In the genomic region with DNA sequence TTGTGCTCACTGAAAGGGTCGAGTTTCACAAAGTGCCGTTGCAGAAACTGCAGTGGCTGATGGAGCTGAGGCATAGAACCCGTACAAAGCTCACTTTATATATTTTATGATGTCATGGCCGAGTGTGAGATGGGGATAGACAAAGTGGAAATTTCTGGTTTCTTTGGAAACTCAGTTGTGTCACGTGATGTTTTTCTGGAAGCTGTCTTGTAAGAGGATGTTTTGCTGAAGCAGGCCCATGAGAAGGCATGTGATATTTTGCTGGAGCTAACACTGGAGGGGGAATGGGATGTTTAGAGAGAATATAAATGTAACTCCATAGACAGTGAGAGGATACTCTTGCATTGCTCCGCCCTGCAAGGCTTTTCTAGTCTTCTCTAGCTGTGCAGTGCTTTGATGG, we compare ENCODE assay signal across 27 mouse cellular contexts.
"Had no signal": no experiment of that assay in that cellular context is flagged by ENCODE, and none has a peak within 500 bp of the region (broad histone marks: within the 10 kb centered on the region; RNA-seq: fewer than 3 reads in every experiment).

No protein-coding gene starts in this region.

- H3K4me3 ChIP-seq: embryonic facial prominence, embryonic 10.5 days; embryonic facial prominence, embryonic 12.5 days; embryonic facial prominence, embryonic 13.5 days; embryonic facial prominence, embryonic 15.5 days; erythroblast, embryonic 14.5 days; forebrain, embryonic 10.5 days; forebrain, embryonic 12.5 days; forebrain, embryonic 13.5 days; forebrain, embryonic 15.5 days; gastrocnemius, adult 2 months; heart, adult 2 months had no signal

- H3K27me3 ChIP-seq: embryonic facial prominence, embryonic 12.5 days; embryonic facial prominence, embryonic 13.5 days; embryonic facial prominence, embryonic 15.5 days; forebrain, embryonic 12.5 days; forebrain, embryonic 13.5 days; forebrain, embryonic 15.5 days had no signal

- ATAC-seq: forebrain, embryonic 13.5 days; forebrain, embryonic 14.5 days; forebrain, embryonic 15.5 days; forebrain, embryonic 16.5 days; forebrain, postnatal 0 days had no signal

- DNase-seq: cerebellum, adult 8-10 months; cerebellum, adult 9-10 months; cerebellum, adult 9-11 months; cerebellum, postnatal 10 days; cerebellum, postnatal 14 days; cerebellum, postnatal 25 days; cerebellum, postnatal 36 days; embryo, embryonic 11 days; forebrain, postnatal 0 days; gastrocnemius, adult 2 months; gastrocnemius, postnatal 10 days; gastrocnemius, postnatal 14 days; gastrocnemius, postnatal 25 days; gastrocnemius, postnatal 36 days; heart, adult 18-20 months; heart, adult 2 months had no signal

- H3K36me3 ChIP-seq: embryonic facial prominence, embryonic 10.5 days; embryonic facial prominence, embryonic 12.5 days; embryonic facial prominence, embryonic 13.5 days; embryonic facial prominence, embryonic 15.5 days; forebrain, embryonic 10.5 days; forebrain, embryonic 12.5 days; forebrain, embryonic 15.5 days had no signal

- H3K27ac ChIP-seq: embryonic facial prominence, embryonic 10.5 days; embryonic facial prominence, embryonic 12.5 days; embryonic facial prominence, embryonic 13.5 days; embryonic facial prominence, embryonic 15.5 days; forebrain, embryonic 10.5 days; forebrain, embryonic 12.5 days; forebrain, embryonic 13.5 days; forebrain, embryonic 15.5 days; gastrocnemius, adult 2 months; heart, adult 2 months had no signal

- H3K4me2 ChIP-seq: embryonic facial prominence, embryonic 12.5 days; embryonic facial prominence, embryonic 13.5 days; embryonic facial prominence, embryonic 15.5 days; forebrain, embryonic 12.5 days; forebrain, embryonic 13.5 days; forebrain, embryonic 15.5 days had no signal
